Mouse (Mus musculus) liver, embryonic 14.5 days (tissue): ENCODE results near the gene Kank3.

Experiments
- CTCF ChIP-seq: IDR thresholded peaks from 2 replicates; pipeline ENCODE4 v1.5.1; 2016; ENCODE audit warnings: antibody characterized with exemption, low read depth, control low read depth
- EP300 ChIP-seq: IDR thresholded peaks from 2 replicates; pipeline ENCODE4 v1.6.1; 2016; ENCODE audit warnings: antibody characterized with exemption, low read depth

GRCm38 (mm10) chr17:33825462-33825861 lies 15.1 kb downstream of the Kank3 start:
- TF ChIP-seq EP300: no peak
- TF ChIP-seq CTCF: no peak
